Mouse (Mus musculus) embryo, embryonic 10 days (tissue): Measurements from ENCODE around the gene Rhox2g.
"Not testable (repeated sequence)": the region's sequence is repeated elsewhere in the genome, so short reads cannot be mapped to it uniquely, and the experiment has no call there.

Source experiments
- DNase-seq: peaks from one replicate; pipeline ENCODE4 v3.0.0-alpha.2; 2015; ENCODE audit warnings: low spot score

Gene Rhox2g

GRCm38 (mm10) chrX:37643370-37643769 is at the start of gene Rhox2g:
TSS of gene Rhox2g (minus strand) at chrX:37643470.
- not testable (repeated sequence) for DNase-seq

GRCm38 (mm10) chrX:37692261-37692660 is 49.0 kb upstream of the Rhox2g start:
- no peak for DNase-seq

GRCm38 (mm10) chrX:37683031-37683715 is 39.9 kb upstream of the Rhox2g start:
- no peak for DNase-seq

- not testable (repeated sequence) for DNase-seq
These were observed 29.9 kb upstream of the Rhox2g start, which contains the start of gene Rhox2h for GRCm38 (mm10) chrX:37673177-37673576. TSS of gene Rhox2h (minus strand) at chrX:37673277.

- DNase-seq: not testable (repeated sequence)
These were observed 25.4 kb upstream of the Rhox2g start, which contains the start of gene Rhox3h for GRCm38 (mm10) chrX:37668664-37669063. TSS of gene Rhox3h (minus strand) at chrX:37668764.

GRCm38 (mm10) chrX:37651227-37651626 is 8.0 kb upstream of the Rhox2g start, which contains the start of gene Rhox4g:
TSS of gene Rhox4g (minus strand) at chrX:37651327.
- DNase-seq: not testable (repeated sequence)

- not testable (repeated sequence) for DNase-seq
These were observed 14.8 kb downstream of the Rhox2g start, which contains the start of gene Rhox3g for GRCm38 (mm10) chrX:37628512-37628911. TSS of gene Rhox3g (minus strand) at chrX:37628612.

GRCm38 (mm10) chrX:37607604-37608003 is 35.7 kb downstream of the Rhox2g start, which contains the start of gene Rhox4f:
TSS of gene Rhox4f (minus strand) at chrX:37607704.
- DNase-seq: not testable (repeated sequence)
